Mouse (Mus musculus): Measurements from ENCODE around the gene Tada2b. TPM values are rescaled to one million over a fixed set of nuclear protein-coding genes. Genes with fewer than 3 reads are reported as not detected.

Tada2b gene
- polyA plus RNA-seq, 1 experiment from 2014 or later = 3.1 TPM

GRCm38 (mm10) chr5:36457706-36458105 is 26.4 kb downstream of the Tada2b start:
- H3K4me3 ChIP-seq (ENCODE audit: control insufficient read depth in 1 of 2, insufficient read depth in 1 of 2, low read depth in 1 of 2, low read length in 2 of 2) = no peak overlapping the region
- WGBS = 68% methylated on average over 4 of the region's 4 CpGs
- H3K27ac ChIP-seq (replicated peaks in 1 of 2; ENCODE audit: control insufficient read depth in 1 of 2, insufficient read depth in 1 of 2, low read depth in 2 of 2, low read length in 2 of 2) = no peak overlapping the region
- no peak overlapping the region for H3K4me2 ChIP-seq (ENCODE audit: low read length)
- H3K9ac ChIP-seq (ENCODE audit: low read length) = no peak overlapping the region
- H3K27me3 ChIP-seq (ENCODE audit: control insufficient read depth, insufficient read depth, low read length) = peaks cover 7% of the 10 kb centered on the region; the same call in 1 of the 2 replicates
- H3K36me3 ChIP-seq (ENCODE audit: control insufficient read depth, insufficient read depth, low read length) = no peaks in the 10 kb centered on the region
- no peaks in the 10 kb centered on the region for H3K4me1 ChIP-seq (ENCODE audit: control insufficient read depth in 2 of 2, insufficient read depth in 2 of 2, low read length in 2 of 2)
- ATAC-seq (ENCODE audit: insufficient number of reproducible peaks, insufficient read depth, low FRiP score, low read depth) = no peak
- H3K9me3 ChIP-seq (ENCODE audit: control insufficient read depth, low read length) = no peaks in the 10 kb centered on the region

- H3K9me3 ChIP-seq (ENCODE audit: control insufficient read depth, low read length) = no peaks in the 10 kb centered on the region
- H3K27me3 ChIP-seq (ENCODE audit: control insufficient read depth, insufficient read depth, low read length) = peaks cover 18% of the 10 kb centered on the region
- H3K9ac ChIP-seq (ENCODE audit: low read length) = no peak overlapping the region
- H3K36me3 ChIP-seq (ENCODE audit: control insufficient read depth, insufficient read depth, low read length) = no peaks in the 10 kb centered on the region
- ATAC-seq (ENCODE audit: insufficient number of reproducible peaks, insufficient read depth, low FRiP score, low read depth) = no peak
- peaks cover 19 to 21% of the 10 kb centered on the region in 2 experiments for H3K4me1 ChIP-seq (ENCODE audit: control insufficient read depth in 2 of 2, insufficient read depth in 2 of 2, low read length in 2 of 2)
- H3K4me2 ChIP-seq (ENCODE audit: low read length) = no peak overlapping the region
- no peak overlapping the region for H3K27ac ChIP-seq (replicated peaks in 1 of 2; ENCODE audit: control insufficient read depth in 1 of 2, insufficient read depth in 1 of 2, low read depth in 2 of 2, low read length in 2 of 2)
- H3K4me3 ChIP-seq (ENCODE audit: control insufficient read depth in 1 of 2, insufficient read depth in 1 of 2, low read depth in 1 of 2, low read length in 2 of 2) = no peak overlapping the region
- 84% methylated on average over 6 of the region's 6 CpGs for WGBS
Measured at GRCm38 (mm10) chr5:36452821-36453220, 31.3 kb downstream of the Tada2b start.

- H3K4me1 ChIP-seq (ENCODE audit: control insufficient read depth in 2 of 2, insufficient read depth in 2 of 2, low read length in 2 of 2) = peaks cover 19 to 21% of the 10 kb centered on the region in 2 experiments
- no peaks in the 10 kb centered on the region for H3K36me3 ChIP-seq (ENCODE audit: control insufficient read depth, insufficient read depth, low read length)
- WGBS = 72% methylated on average over 10 of the region's 10 CpGs
- H3K27ac ChIP-seq (replicated peaks in 1 of 2; ENCODE audit: control insufficient read depth in 1 of 2, insufficient read depth in 1 of 2, low read depth in 2 of 2, low read length in 2 of 2) = no peak overlapping the region
- H3K4me3 ChIP-seq (ENCODE audit: control insufficient read depth in 1 of 2, insufficient read depth in 1 of 2, low read depth in 1 of 2, low read length in 2 of 2) = no peak overlapping the region
- no peak overlapping the region for H3K4me2 ChIP-seq (ENCODE audit: low read length)
- H3K9me3 ChIP-seq (ENCODE audit: control insufficient read depth, low read length) = no peaks in the 10 kb centered on the region
- peaks cover 22% of the 10 kb centered on the region for H3K27me3 ChIP-seq (ENCODE audit: control insufficient read depth, insufficient read depth, low read length)
- no peak overlapping the region for H3K9ac ChIP-seq (ENCODE audit: low read length)
- no peak for ATAC-seq (ENCODE audit: insufficient number of reproducible peaks, insufficient read depth, low FRiP score, low read depth)
Measured at GRCm38 (mm10) chr5:36451872-36452389, 32.2 kb downstream of the Tada2b start.

- WGBS = 27% methylated on average over 10 of the region's 10 CpGs
- no peak for ATAC-seq (ENCODE audit: insufficient number of reproducible peaks, insufficient read depth, low FRiP score, low read depth)
- peaks cover 19 to 21% of the 10 kb centered on the region in 2 experiments for H3K4me1 ChIP-seq (ENCODE audit: control insufficient read depth in 2 of 2, insufficient read depth in 2 of 2, low read length in 2 of 2)
- H3K9me3 ChIP-seq (ENCODE audit: control insufficient read depth, low read length) = no peaks in the 10 kb centered on the region
- H3K27ac ChIP-seq (replicated peaks in 1 of 2; ENCODE audit: control insufficient read depth in 1 of 2, insufficient read depth in 1 of 2, low read depth in 2 of 2, low read length in 2 of 2) = no peak overlapping the region
- H3K4me2 ChIP-seq (ENCODE audit: low read length) = no peak overlapping the region
- no peak overlapping the region for H3K4me3 ChIP-seq (ENCODE audit: control insufficient read depth in 1 of 2, insufficient read depth in 1 of 2, low read depth in 1 of 2, low read length in 2 of 2)
- no peak overlapping the region for H3K9ac ChIP-seq (ENCODE audit: low read length)
- no peaks in the 10 kb centered on the region for H3K36me3 ChIP-seq (ENCODE audit: control insufficient read depth, insufficient read depth, low read length)
- peaks cover 30% of the 10 kb centered on the region for H3K27me3 ChIP-seq (ENCODE audit: control insufficient read depth, insufficient read depth, low read length)
Measured at GRCm38 (mm10) chr5:36451119-36451518, 33.0 kb downstream of the Tada2b start.

GRCm38 (mm10) chr5:36449710-36450358 is 34.3 kb downstream of the Tada2b start:
- peak overlapping the region; percentile 17; the same call in 1 of the 2 replicates for H3K9ac ChIP-seq (ENCODE audit: low read length)
- H3K9me3 ChIP-seq (ENCODE audit: control insufficient read depth, low read length) = no peaks in the 10 kb centered on the region
- peak overlapping the region; percentile 44 for H3K4me2 ChIP-seq (ENCODE audit: low read length)
- H3K4me1 ChIP-seq (ENCODE audit: control insufficient read depth in 2 of 2, insufficient read depth in 2 of 2, low read length in 2 of 2) = peaks cover 19 to 21% of the 10 kb centered on the region in 2 experiments
- peak overlapping the region; percentile 71 to 78 for H3K27ac ChIP-seq (replicated peaks in 1 of 2; ENCODE audit: control insufficient read depth in 1 of 2, insufficient read depth in 1 of 2, low read depth in 2 of 2, low read length in 2 of 2)
- H3K4me3 ChIP-seq (ENCODE audit: control insufficient read depth in 1 of 2, insufficient read depth in 1 of 2, low read depth in 1 of 2, low read length in 2 of 2) = no peak overlapping the region
- 19% methylated on average over 6 of the region's 6 CpGs for WGBS
- no peaks in the 10 kb centered on the region for H3K36me3 ChIP-seq (ENCODE audit: control insufficient read depth, insufficient read depth, low read length)
- H3K27me3 ChIP-seq (ENCODE audit: control insufficient read depth, insufficient read depth, low read length) = peaks cover 43% of the 10 kb centered on the region
- ATAC-seq (ENCODE audit: insufficient number of reproducible peaks, insufficient read depth, low FRiP score, low read depth) = peak; percentile 73

GRCm38 (mm10) chr5:36447872-36448271 is 36.2 kb downstream of the Tada2b start:
- no peak for ATAC-seq (ENCODE audit: insufficient number of reproducible peaks, insufficient read depth, low FRiP score, low read depth)
- Histone ChIP-seq H3K27me3 (ENCODE audit: control insufficient read depth, insufficient read depth, low read length) (peaks cover 60% of the 10 kb centered on the region), H3K4me3 (ENCODE audit: control insufficient read depth in 1 of 2, insufficient read depth in 1 of 2, low read depth in 1 of 2, low read length in 2 of 2) (no peak overlapping the region), H3K4me1 (ENCODE audit: control insufficient read depth in 2 of 2, insufficient read depth in 2 of 2, low read length in 2 of 2) (peaks cover 19 to 21% of the 10 kb centered on the region in 2 experiments), H3K4me2 (ENCODE audit: low read length) (no peak overlapping the region), H3K9ac (ENCODE audit: low read length) (no peak overlapping the region), H3K36me3 (ENCODE audit: control insufficient read depth, insufficient read depth, low read length) (no peaks in the 10 kb centered on the region), H3K9me3 (ENCODE audit: control insufficient read depth, low read length) (no peaks in the 10 kb centered on the region), H3K27ac (replicated peaks in 1 of 2; ENCODE audit: control insufficient read depth in 1 of 2, insufficient read depth in 1 of 2, low read depth in 2 of 2, low read length in 2 of 2) (no peak overlapping the region)
- 89% methylated on average over 12 of the region's 12 CpGs for WGBS

- H3K27ac ChIP-seq (replicated peaks in 1 of 2; ENCODE audit: control insufficient read depth in 1 of 2, insufficient read depth in 1 of 2, low read depth in 2 of 2, low read length in 2 of 2) = no peak overlapping the region
- H3K27me3 ChIP-seq (ENCODE audit: control insufficient read depth, insufficient read depth, low read length) = peaks cover 60% of the 10 kb centered on the region
- H3K4me3 ChIP-seq (ENCODE audit: control insufficient read depth in 1 of 2, insufficient read depth in 1 of 2, low read depth in 1 of 2, low read length in 2 of 2) = no peak overlapping the region
- no peak overlapping the region for H3K9ac ChIP-seq (ENCODE audit: low read length)
- no peak overlapping the region for H3K4me2 ChIP-seq (ENCODE audit: low read length)
- no peaks in the 10 kb centered on the region for H3K9me3 ChIP-seq (ENCODE audit: control insufficient read depth, low read length)
- WGBS = 41% methylated on average over 9 of the region's 9 CpGs
- no peaks in the 10 kb centered on the region for H3K36me3 ChIP-seq (ENCODE audit: control insufficient read depth, insufficient read depth, low read length)
- H3K4me1 ChIP-seq (ENCODE audit: control insufficient read depth in 2 of 2, insufficient read depth in 2 of 2, low read length in 2 of 2) = peaks cover 16 to 20% of the 10 kb centered on the region in 2 experiments
- no peak for ATAC-seq (ENCODE audit: insufficient number of reproducible peaks, insufficient read depth, low FRiP score, low read depth)
Measured at GRCm38 (mm10) chr5:36446166-36446890, 37.8 kb downstream of the Tada2b start.
